Mouse (Mus musculus): ENCODE results near the gene Mertk.
A peak's percentile ranks its signal among the peaks of the same experiment; 100 is the strongest.
"Not testable (repeated sequence)": the region's sequence is repeated elsewhere in the genome, so short reads cannot be mapped to it uniquely, and the experiment has no call there.

The Mertk gene

GRCm38 (mm10) chr2:128698693-128699181 is at the start of gene Mertk:
TSS of gene Mertk (plus strand) at chr2:128698956.
- ATAC-seq (ENCODE audit: insufficient number of reproducible peaks, low FRiP score, low TSS enrichment): 0 out of 2 replicates have a peak, but pooled peaks have one; percentile 38

- ATAC-seq (ENCODE audit: insufficient number of reproducible peaks, low FRiP score, low TSS enrichment): no peak
Measured at GRCm38 (mm10) chr2:128680661-128681060, 18.1 kb upstream of the Mertk start.

- peak; percentile 96 for ATAC-seq (ENCODE audit: insufficient number of reproducible peaks, low FRiP score, low TSS enrichment)
Measured at GRCm38 (mm10) chr2:128686921-128687557, 11.7 kb upstream of the Mertk start, which contains the start of gene Anapc1. TSS of gene Anapc1 (minus strand) at chr2:128687391.

- peak; percentile 53 for ATAC-seq (ENCODE audit: insufficient number of reproducible peaks, low FRiP score, low TSS enrichment)
Measured at GRCm38 (mm10) chr2:128687558-128688120, 11.1 kb upstream of the Mertk start.

- ATAC-seq (ENCODE audit: insufficient number of reproducible peaks, low FRiP score, low TSS enrichment): no peak
Measured at GRCm38 (mm10) chr2:128692336-128692735, 6.4 kb upstream of the Mertk start.

- no peak for ATAC-seq (ENCODE audit: insufficient number of reproducible peaks, low FRiP score, low TSS enrichment)
Measured at GRCm38 (mm10) chr2:128692771-128693170, 6.0 kb upstream of the Mertk start.

- no peak for ATAC-seq (ENCODE audit: insufficient number of reproducible peaks, low FRiP score, low TSS enrichment)
Measured at GRCm38 (mm10) chr2:128693236-128693635, 5.5 kb upstream of the Mertk start.

GRCm38 (mm10) chr2:128693828-128694227 is 4.9 kb upstream of the Mertk start:
- ATAC-seq (ENCODE audit: insufficient number of reproducible peaks, low FRiP score, low TSS enrichment): not testable (repeated sequence)

- no peak for ATAC-seq (ENCODE audit: insufficient number of reproducible peaks, low FRiP score, low TSS enrichment)
Measured at GRCm38 (mm10) chr2:128694548-128694947, 4.2 kb upstream of the Mertk start.

GRCm38 (mm10) chr2:128696426-128696825 is 2.3 kb upstream of the Mertk start:
- no peak for ATAC-seq (ENCODE audit: insufficient number of reproducible peaks, low FRiP score, low TSS enrichment)

GRCm38 (mm10) chr2:128697047-128697446 is 1.7 kb upstream of the Mertk start:
- ATAC-seq (ENCODE audit: insufficient number of reproducible peaks, low FRiP score, low TSS enrichment): no peak

- no peak for ATAC-seq (ENCODE audit: insufficient number of reproducible peaks, low FRiP score, low TSS enrichment)
Measured at GRCm38 (mm10) chr2:128697566-128697965, 1.2 kb upstream of the Mertk start.

GRCm38 (mm10) chr2:128698140-128698692 is 540 bp upstream of the Mertk start:
- 0 out of 2 replicates have a peak, but pooled peaks have one; percentile 47 for ATAC-seq (ENCODE audit: insufficient number of reproducible peaks, low FRiP score, low TSS enrichment)

GRCm38 (mm10) chr2:128699201-128699885 is 587 bp downstream of the Mertk start:
- no peak for ATAC-seq (ENCODE audit: insufficient number of reproducible peaks, low FRiP score, low TSS enrichment)

- ATAC-seq (ENCODE audit: insufficient number of reproducible peaks, low FRiP score, low TSS enrichment): no peak
Measured at GRCm38 (mm10) chr2:128704474-128704873, 5.7 kb downstream of the Mertk start.

GRCm38 (mm10) chr2:128709264-128709663 is 10.5 kb downstream of the Mertk start:
- no peak for ATAC-seq (ENCODE audit: insufficient number of reproducible peaks, low FRiP score, low TSS enrichment)

- no peak for ATAC-seq (ENCODE audit: insufficient number of reproducible peaks, low FRiP score, low TSS enrichment)
Measured at GRCm38 (mm10) chr2:128710609-128711008, 11.9 kb downstream of the Mertk start.

GRCm38 (mm10) chr2:128712940-128713339 is 14.2 kb downstream of the Mertk start:
- no peak for ATAC-seq (ENCODE audit: insufficient number of reproducible peaks, low FRiP score, low TSS enrichment)

- ATAC-seq (ENCODE audit: insufficient number of reproducible peaks, low FRiP score, low TSS enrichment): no peak
Measured at GRCm38 (mm10) chr2:128713548-128714003, 14.8 kb downstream of the Mertk start.

GRCm38 (mm10) chr2:128714724-128715241 is 16.0 kb downstream of the Mertk start:
- no peak for ATAC-seq (ENCODE audit: insufficient number of reproducible peaks, low FRiP score, low TSS enrichment)

- ATAC-seq (ENCODE audit: insufficient number of reproducible peaks, low FRiP score, low TSS enrichment): no peak
Measured at GRCm38 (mm10) chr2:128715979-128716378, 17.2 kb downstream of the Mertk start.
